Mouse (Mus musculus) C2C12 (cell line): Measurements from ENCODE around the gene Dirc2. TPM values are rescaled to one million over a fixed set of nuclear protein-coding genes. Genes with fewer than 3 reads are reported as not detected.

Source experiments
- H3K27me3 ChIP-seq: one replicate; pipeline ENCODE4 v1.6.1; 2011; ENCODE audit not compliant: control insufficient read depth, insufficient read depth, insufficient read length
- H3K36me3 ChIP-seq: one replicate; pipeline ENCODE4 v1.6.1; 2011; ENCODE audit not compliant: control insufficient read depth, insufficient read depth
- H3K4me3 ChIP-seq: one replicate; pipeline ENCODE4 v1.5.1; 2011; ENCODE audit warnings: mild to moderate bottlenecking, control low read depth; ENCODE audit not compliant: poor library complexity, insufficient read depth, severe bottlenecking
- H3K79me2 ChIP-seq: one replicate; pipeline ENCODE4 v1.6.1; 2011; ENCODE audit not compliant: control insufficient read depth, insufficient read depth
- H3K79me3 ChIP-seq: one replicate; pipeline ENCODE4 v1.6.1; 2011; ENCODE audit warnings: low read depth, control low read depth
- H3ac ChIP-seq: one replicate; pipeline ENCODE3; 2011; ENCODE audit warnings: low read depth; ENCODE audit not compliant: control insufficient read depth, insufficient read length
- CEBPB ChIP-seq: IDR thresholded peaks from one replicate; pipeline ENCODE4 v1.6.1; 2011; ENCODE audit warnings: low read depth, mild to moderate bottlenecking, control low read depth, moderate library complexity
- CTCF ChIP-seq: IDR thresholded peaks from one replicate; pipeline ENCODE4 v1.5.1; 2011; ENCODE audit not compliant: control insufficient read depth, insufficient read depth, insufficient read length
- FOSL1 ChIP-seq: IDR thresholded peaks from one replicate; pipeline ENCODE4 v1.8.0; 2011; ENCODE audit warnings: mild to moderate bottlenecking, low read length; ENCODE audit not compliant: poor library complexity, insufficient read depth, severe bottlenecking
- MAX ChIP-seq: IDR thresholded peaks from one replicate; pipeline ENCODE4 v1.6.1; 2011; ENCODE audit warnings: mild to moderate bottlenecking, control low read depth
- MYOD1 ChIP-seq: IDR thresholded peaks from one replicate; pipeline ENCODE4 v1.6.1; 2011; ENCODE audit warnings: low read depth; ENCODE audit not compliant: control insufficient read depth, insufficient read length
- MYOG ChIP-seq: IDR thresholded peaks from one replicate; pipeline ENCODE4 v1.6.1; 2011; ENCODE audit not compliant: control insufficient read depth, insufficient read length; ENCODE audit errors: extremely low read depth
- USF1 ChIP-seq: IDR thresholded peaks from one replicate; pipeline ENCODE4 v1.6.1; 2011; ENCODE audit warnings: low read depth, mild to moderate bottlenecking, control low read depth, moderate library complexity
- polyA plus RNA-seq: library from polyadenylated mRNA; unstranded; fragments of >200 nt; fragmentation: generic; extraction: Trizol; gene quantifications from one replicate; pipeline ENCODE4 v1.2.1, GENCODE M21; 2012; ENCODE audit warnings: missing spikeins

Gene Dirc2
- polyA plus RNA-seq, 1 experiment: 11.7 TPM

GRCm38 (mm10) chr16:35779681-35780080, 10.5 kb upstream of the Dirc2 start:
- H3K79me2 ChIP-seq: peaks cover 47% of the 10 kb centered on the region
- no peak for TF ChIP-seq MYOG
- TF ChIP-seq MAX: no peak
- TF ChIP-seq MYOD1: no peak
- no peak for TF ChIP-seq USF1
- no peak for TF ChIP-seq FOSL1
- TF ChIP-seq CTCF: no peak
- TF ChIP-seq CEBPB: no peak
- H3K79me3 ChIP-seq: peaks cover 19% of the 10 kb centered on the region
- no peaks in the 10 kb centered on the region for H3K36me3 ChIP-seq
- no peaks in the 10 kb centered on the region for H3K27me3 ChIP-seq
- H3ac ChIP-seq: no peak overlapping the region
- H3K4me3 ChIP-seq: no peak overlapping the region

GRCm38 (mm10) chr16:35777768-35778167, 8.6 kb upstream of the Dirc2 start:
- no peaks in the 10 kb centered on the region for H3K27me3 ChIP-seq
- TF ChIP-seq CTCF (no peak), USF1 (no peak), MYOG (no peak), MAX (no peak), MYOD1 (no peak), FOSL1 (no peak), CEBPB (no peak)
- H3ac ChIP-seq: no peak overlapping the region
- no peaks in the 10 kb centered on the region for H3K36me3 ChIP-seq
- peaks cover 37% of the 10 kb centered on the region for H3K79me2 ChIP-seq
- H3K79me3 ChIP-seq: peaks cover 28% of the 10 kb centered on the region
- no peak overlapping the region for H3K4me3 ChIP-seq

- Histone ChIP-seq H3K79me3 (peaks cover 33% of the 10 kb centered on the region), H3K36me3 (no peaks in the 10 kb centered on the region), H3K27me3 (no peaks in the 10 kb centered on the region), H3K4me3 (no peak overlapping the region), H3ac (no peak overlapping the region), H3K79me2 (peaks cover 37% of the 10 kb centered on the region)
- TF ChIP-seq CEBPB (no peak), CTCF (no peak)
Measured at GRCm38 (mm10) chr16:35776737-35777136, 7.6 kb upstream of the Dirc2 start.

GRCm38 (mm10) chr16:35775835-35776234, 6.7 kb upstream of the Dirc2 start:
- Histone ChIP-seq H3K27me3 (no peaks in the 10 kb centered on the region), H3K4me3 (no peak overlapping the region), H3K79me2 (peaks cover 43% of the 10 kb centered on the region), H3K79me3 (peaks cover 29% of the 10 kb centered on the region), H3ac (no peak overlapping the region), H3K36me3 (no peaks in the 10 kb centered on the region)
- TF ChIP-seq CTCF (no peak), CEBPB (no peak), USF1 (no peak), FOSL1 (no peak), MAX (no peak), MYOG (no peak), MYOD1 (no peak)

GRCm38 (mm10) chr16:35772598-35772997, 3.4 kb upstream of the Dirc2 start:
- TF ChIP-seq MYOG: no peak
- TF ChIP-seq MYOD1: no peak
- no peak for TF ChIP-seq CTCF
- TF ChIP-seq MAX: no peak
- Histone ChIP-seq H3K4me3 (no peak overlapping the region), H3K27me3 (no peaks in the 10 kb centered on the region), H3K36me3 (no peaks in the 10 kb centered on the region), H3K79me2 (peaks cover 40% of the 10 kb centered on the region), H3K79me3 (peaks cover 25% of the 10 kb centered on the region), H3ac (no peak overlapping the region)

- Histone ChIP-seq H3K79me3 (peaks cover 25% of the 10 kb centered on the region), H3K36me3 (no peaks in the 10 kb centered on the region), H3ac (no peak overlapping the region), H3K79me2 (peaks cover 40% of the 10 kb centered on the region), H3K4me3 (no peak overlapping the region), H3K27me3 (no peaks in the 10 kb centered on the region)
- no peak for TF ChIP-seq CEBPB
- no peak for TF ChIP-seq USF1
- no peak for TF ChIP-seq MAX
- no peak for TF ChIP-seq MYOG
- no peak for TF ChIP-seq MYOD1
- no peak for TF ChIP-seq CTCF
- no peak for TF ChIP-seq FOSL1
Measured at GRCm38 (mm10) chr16:35771606-35772005, 2.5 kb upstream of the Dirc2 start.
